In genomic region chr13:24832131-24832810, GRCm38 (mm10) we compare ENCODE assay signal across 8 mouse cellular contexts. TPM values are rescaled to one million over a fixed set of nuclear protein-coding genes. Genes with fewer than 3 reads are reported as not detected.
DNase-seq lines count a peak whose midpoint lies in the region; ATAC-seq and TF ChIP-seq lines count a peak whose summit lies in the region.

No protein-coding gene starts in this region.

- peak overlapping the region; percentile 77 for H3K4me2 ChIP-seq in embryonic facial prominence, embryonic 14.5 days (ENCODE audit: low read depth, low read length)
- H3K4me2 ChIP-seq in intestine, postnatal 0 days (replicated peaks; ENCODE audit: low read depth) = peak overlapping the region; percentile 89

- peak overlapping the region; percentile 92 for H3K27ac ChIP-seq in embryonic facial prominence, embryonic 14.5 days (replicated peaks; ENCODE audit: low read depth, low read length)
- H3K27ac ChIP-seq in intestine, postnatal 0 days (ENCODE audit: low read depth, low read length) = peak overlapping the region; percentile 93
- H3K27ac ChIP-seq in small intestine, adult 2 months (ENCODE audit: insufficient read depth, low read depth, low read length) = peak overlapping the region; percentile 88

- ATAC-seq in megakaryocyte, adult 5-6 weeks (ENCODE audit: poor library complexity, severe bottlenecking) = no peak
- no peak for ATAC-seq in embryonic facial prominence, embryonic 14.5 days (ENCODE audit: low read depth)
- ATAC-seq in intestine, postnatal 0 days = no peak

- WGBS in embryonic facial prominence, embryonic 14.5 days = 5% methylated on average over 14 of the region's 21 CpGs
- WGBS in intestine, postnatal 0 days = 2% methylated on average over 21 of the region's 21 CpGs
- 1% methylated on average over 21 of the region's 21 CpGs for WGBS in small intestine, adult 2 months

- TF ChIP-seq CTCF in intestine, postnatal 0 days (IDR thresholded peaks at IDR 0.05; ENCODE audit: low read depth) = no peak
- no peak for TF ChIP-seq CTCF in small intestine, adult 2 months (IDR thresholded peaks at IDR 0.05; ENCODE audit: extremely low read depth, insufficient read length, insufficient replicate concordance, low read depth, low read length)

- peaks cover 29% of the 10 kb centered on the region for H3K4me1 ChIP-seq in megakaryocyte, embryonic 14.5 days
- H3K4me1 ChIP-seq in embryonic facial prominence, embryonic 14.5 days (ENCODE audit: control insufficient read depth, insufficient read depth, low read length) = peaks cover 10% of the 10 kb centered on the region
- no peaks in the 10 kb centered on the region for H3K4me1 ChIP-seq in intestine, postnatal 0 days (replicated peaks; ENCODE audit: control insufficient read depth, insufficient read depth, low read length)
- no peaks in the 10 kb centered on the region; the same call in 1 of the 2 replicates for H3K4me1 ChIP-seq in small intestine, adult 2 months (ENCODE audit: control insufficient read depth, insufficient read depth, insufficient read length, low read length)

- no peak for TF ChIP-seq POLR2A in small intestine, adult 2 months (IDR thresholded peaks at IDR 0.05; ENCODE audit: low read depth, low read length)

- peak overlapping the region; percentile 95 for H3K9ac ChIP-seq in embryonic facial prominence, embryonic 14.5 days (ENCODE audit: low read depth, low read length)
- peak overlapping the region; percentile 94 for H3K9ac ChIP-seq in intestine, postnatal 0 days (ENCODE audit: low read depth, low read length)

- H3K36me3 ChIP-seq in megakaryocyte, embryonic 14.5 days (replicated peaks; ENCODE audit: low read length) = peaks cover 16% of the 10 kb centered on the region
- peaks cover 5% of the 10 kb centered on the region; the same call in 1 of the 2 replicates for H3K36me3 ChIP-seq in embryonic facial prominence, embryonic 14.5 days (ENCODE audit: control insufficient read depth, insufficient read depth, low read length)
- peaks cover 7% of the 10 kb centered on the region; the same call in 1 of the 2 replicates for H3K36me3 ChIP-seq in intestine, postnatal 0 days (ENCODE audit: control insufficient read depth, insufficient read depth)
- peaks cover 6% of the 10 kb centered on the region for H3K36me3 ChIP-seq in small intestine, adult 2 months (ENCODE audit: control insufficient read depth, insufficient read depth, low read length)

- no peaks in the 10 kb centered on the region for H3K9me3 ChIP-seq in megakaryocyte, embryonic 14.5 days
- H3K9me3 ChIP-seq in embryonic facial prominence, embryonic 14.5 days (ENCODE audit: control insufficient read depth, low read length) = no peaks in the 10 kb centered on the region
- no peaks in the 10 kb centered on the region for H3K9me3 ChIP-seq in intestine, postnatal 0 days (ENCODE audit: control insufficient read depth)

- peak overlapping the region; percentile 99 for H3K4me3 ChIP-seq in megakaryocyte, embryonic 14.5 days (replicated peaks)
- H3K4me3 ChIP-seq in embryonic facial prominence, embryonic 14.5 days (ENCODE audit: low read depth, low read length) = peak overlapping the region; percentile 97
- H3K4me3 ChIP-seq in intestine, postnatal 0 days (ENCODE audit: low read depth, low read length) = peak overlapping the region; percentile 96
- peak overlapping the region; percentile 90 for H3K4me3 ChIP-seq in small intestine, adult 2 months (ENCODE audit: low read depth, low read length)

- no peaks in the 10 kb centered on the region for H3K27me3 ChIP-seq in megakaryocyte, embryonic 14.5 days (replicated peaks)
- no peaks in the 10 kb centered on the region for H3K27me3 ChIP-seq in embryonic facial prominence, embryonic 14.5 days (replicated peaks; ENCODE audit: control insufficient read depth, insufficient read depth, low read length)
- no peaks in the 10 kb centered on the region for H3K27me3 ChIP-seq in intestine, postnatal 0 days (replicated peaks; ENCODE audit: control insufficient read depth, insufficient read depth, low read length)
- no peaks in the 10 kb centered on the region for H3K27me3 ChIP-seq in small intestine, adult 2 months (ENCODE audit: control insufficient read depth, insufficient read depth, low read length)

- DNase-seq in embryonic facial prominence, embryonic 14.5 days (ENCODE audit: low spot score) = no peak
- DNase-seq in T-cell, adult 2 months (ENCODE audit: low spot score) = no peak
- DNase-seq in frontal cortex, postnatal 10 days (ENCODE audit: low spot score in 2 of 2) = no peak
- no peak for DNase-seq in spleen, postnatal 4 days (ENCODE audit: low spot score in 2 of 2)

RNA-seq across cellular contexts. Expression of gene Tdp2, which starts 0.8 kb away (rescaled TPM):
- 5.8 and 20.5 TPM in 2 replicates for polyA plus RNA-seq in megakaryocyte, embryonic 14.5 days (2012; ENCODE audit: insufficient read depth, low replicate concordance)
- 45.4 and 47.7 TPM in 2 replicates for total RNA-seq in megakaryocyte, adult 5-6 weeks (2015)
- total RNA-seq in megakaryocyte, adult 5-6 weeks (2017) = 32.9 and 35.6 TPM in 2 replicates
- polyA plus RNA-seq in embryonic facial prominence, embryonic 14.5 days (2014; fragmentation: Nextera tagmentation; extraction: Ambion mirVana) = 44.4 and 46.4 TPM in 2 replicates
- 37.6 and 39.0 TPM in 2 replicates for polyA plus RNA-seq in intestine, postnatal 0 days (2015; fragmentation: Nextera tagmentation; extraction: Ambion mirVana)
- polyA plus RNA-seq in small intestine, adult 2 months (2012; rRNA removed) = 18.1 and 27.5 TPM in 2 replicates

RNA-seq across cellular contexts. Expression of gene Acot13, which starts 0.9 kb away (rescaled TPM):
- polyA plus RNA-seq in megakaryocyte, embryonic 14.5 days (2012; ENCODE audit: insufficient read depth, low replicate concordance) = 19.1 and 40.5 TPM in 2 replicates
- total RNA-seq in megakaryocyte, adult 5-6 weeks (2015) = 26.7 and 27.1 TPM in 2 replicates
- 26.1 and 30.3 TPM in 2 replicates for total RNA-seq in megakaryocyte, adult 5-6 weeks (2017)
- polyA plus RNA-seq in embryonic facial prominence, embryonic 14.5 days (2014; fragmentation: Nextera tagmentation; extraction: Ambion mirVana) = 69.9 and 77.0 TPM in 2 replicates
- 183 and 185 TPM in 2 replicates for polyA plus RNA-seq in intestine, postnatal 0 days (2015; fragmentation: Nextera tagmentation; extraction: Ambion mirVana)
- polyA plus RNA-seq in small intestine, adult 2 months (2012; rRNA removed) = 22.8 and 31.3 TPM in 2 replicates

RNA-seq across cellular contexts. Expression of gene D130043K22Rik, which starts 12.7 kb away (rescaled TPM):
- not detected in 2 replicates for polyA plus RNA-seq in megakaryocyte, embryonic 14.5 days (2012; ENCODE audit: insufficient read depth, low replicate concordance)
- not detected in 2 replicates for total RNA-seq in megakaryocyte, adult 5-6 weeks (2015)
- not detected in 2 replicates for total RNA-seq in megakaryocyte, adult 5-6 weeks (2017)
- polyA plus RNA-seq in embryonic facial prominence, embryonic 14.5 days (2014; fragmentation: Nextera tagmentation; extraction: Ambion mirVana) = 1.1 and 1.6 TPM in 2 replicates
- polyA plus RNA-seq in intestine, postnatal 0 days (2015; fragmentation: Nextera tagmentation; extraction: Ambion mirVana) = 1.5 and 1.6 TPM in 2 replicates
- 1.4 and 1.6 TPM in 2 replicates for polyA plus RNA-seq in small intestine, adult 2 months (2012; rRNA removed)

RNA-seq across cellular contexts. Expression of gene BC005537, which starts 30.8 kb away (rescaled TPM):
- 32.0 and 48.1 TPM in 2 replicates for polyA plus RNA-seq in megakaryocyte, embryonic 14.5 days (2012; ENCODE audit: insufficient read depth, low replicate concordance)
- total RNA-seq in megakaryocyte, adult 5-6 weeks (2015) = 222 and 241 TPM in 2 replicates
- total RNA-seq in megakaryocyte, adult 5-6 weeks (2017) = 97.2 and 116 TPM in 2 replicates
- 33.9 and 35.8 TPM in 2 replicates for polyA plus RNA-seq in embryonic facial prominence, embryonic 14.5 days (2014; fragmentation: Nextera tagmentation; extraction: Ambion mirVana)
- polyA plus RNA-seq in intestine, postnatal 0 days (2015; fragmentation: Nextera tagmentation; extraction: Ambion mirVana) = 15.4 and 17.5 TPM in 2 replicates
- polyA plus RNA-seq in small intestine, adult 2 months (2012; rRNA removed) = 9.7 and 21.6 TPM in 2 replicates
